Mouse (Mus musculus): Measurements from ENCODE around the gene Sppl3.
"Not testable (repeated sequence)": the region's sequence is repeated elsewhere in the genome, so short reads cannot be mapped to it uniquely, and the experiment has no call there.

Sppl3 gene

DNA sequence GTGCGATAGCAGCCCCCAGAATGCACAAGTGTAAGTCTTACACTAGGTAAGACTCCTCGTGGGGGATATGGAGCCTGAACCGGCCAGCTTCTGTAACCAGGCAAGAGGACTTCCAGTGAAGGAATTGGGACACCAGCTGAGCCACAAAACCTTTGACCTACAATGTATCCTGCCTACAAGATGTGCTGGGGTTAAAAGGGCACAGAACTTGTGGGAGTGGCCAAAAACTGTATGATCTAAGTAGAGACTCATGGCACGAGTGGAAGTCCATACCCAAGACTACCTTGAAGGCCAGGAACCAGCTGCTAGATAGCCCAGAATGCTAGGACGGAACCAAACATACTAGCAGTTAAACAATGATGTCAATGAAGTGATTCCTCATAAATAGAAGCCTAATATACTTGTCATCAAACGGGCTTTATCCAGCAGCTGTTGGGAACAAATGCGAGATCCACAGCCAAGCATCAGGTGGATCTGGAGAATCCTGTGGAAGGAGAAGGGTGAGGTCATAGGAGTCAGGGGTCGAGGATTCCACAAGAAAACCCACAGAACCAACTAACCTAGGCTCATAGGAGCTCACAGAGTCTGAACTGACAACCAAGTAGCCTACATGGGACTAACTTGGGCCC is 49.2 kb downstream of the Sppl3 start:
- in situ Hi-C loops (cut with MboI; ENCODE audit: low pct_unique_long_range_greater_than_20kb in 1 of 2, low sequenced_read_pairs in 2 of 2, unreplicated experiment in 1 of 2) = no loop called here

DNA sequence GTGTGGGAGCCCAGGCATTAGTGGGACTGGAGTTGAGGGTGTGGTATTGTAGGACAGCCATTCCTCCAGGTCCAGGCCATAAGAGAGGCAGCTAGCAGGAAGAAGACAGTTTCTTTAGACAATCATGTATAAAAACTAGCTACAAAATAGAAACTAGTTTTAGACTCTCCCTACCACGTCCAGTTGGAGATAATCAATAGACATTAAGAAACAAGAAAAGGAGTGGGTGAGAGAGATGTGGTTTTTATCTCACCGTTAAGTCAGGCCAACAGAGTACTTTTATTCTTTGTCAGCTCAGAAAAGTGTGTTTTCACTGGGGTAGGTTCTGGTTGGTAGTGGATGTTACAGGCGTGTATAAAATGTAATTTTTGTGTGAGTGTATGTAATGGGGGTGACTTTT is 50.0 kb downstream of the Sppl3 start:
- in situ Hi-C loops (cut with MboI; ENCODE audit: low pct_unique_long_range_greater_than_20kb in 1 of 2, low sequenced_read_pairs in 2 of 2, unreplicated experiment in 1 of 2) = no loop called here

DNA sequence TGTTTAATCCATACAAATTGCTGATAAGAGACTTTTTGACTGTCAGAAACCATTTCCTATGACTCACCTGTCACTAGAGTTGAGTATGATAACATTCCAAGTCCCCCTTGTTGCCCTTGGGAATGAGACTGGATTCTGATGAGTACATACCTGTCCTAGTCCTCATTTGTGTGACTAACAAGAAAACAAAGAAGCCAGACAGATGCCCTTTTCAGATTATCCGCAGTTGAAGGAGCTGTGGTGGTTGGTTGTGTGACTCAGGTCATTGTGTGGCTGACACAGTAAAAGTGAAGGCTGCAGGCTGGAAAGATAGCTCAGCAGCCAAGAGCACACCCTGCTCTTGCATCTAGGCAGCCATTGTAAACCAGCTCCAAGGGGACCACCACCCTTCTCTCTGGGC is 51.6 kb downstream of the Sppl3 start:
- in situ Hi-C loops (cut with MboI; ENCODE audit: low pct_unique_long_range_greater_than_20kb in 1 of 2, low sequenced_read_pairs in 2 of 2, unreplicated experiment in 1 of 2) = no loop called here

DNA sequence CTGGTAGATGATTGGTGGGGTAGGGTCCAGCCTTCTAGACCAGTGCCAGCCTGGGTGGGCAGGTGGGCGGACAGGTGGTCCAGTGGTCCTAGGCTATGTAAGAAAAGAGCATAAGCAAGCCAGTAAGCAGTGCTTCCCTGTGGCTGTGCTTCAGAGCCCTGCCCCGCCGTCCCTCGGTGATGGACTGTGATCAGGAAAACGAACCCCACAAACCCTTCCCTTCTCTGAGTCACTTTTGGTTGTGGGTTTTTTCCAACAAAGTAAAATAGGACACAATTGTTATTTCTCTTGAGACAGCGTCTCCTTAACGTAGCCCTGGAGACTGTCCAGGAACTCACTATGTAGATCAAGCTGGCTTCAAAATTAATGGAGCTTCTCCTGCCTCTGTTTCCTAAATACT is 52.5 kb downstream of the Sppl3 start:
- in situ Hi-C loops (cut with MboI; ENCODE audit: low pct_unique_long_range_greater_than_20kb in 1 of 2, low sequenced_read_pairs in 2 of 2, unreplicated experiment in 1 of 2) = no loop called here

DNA sequence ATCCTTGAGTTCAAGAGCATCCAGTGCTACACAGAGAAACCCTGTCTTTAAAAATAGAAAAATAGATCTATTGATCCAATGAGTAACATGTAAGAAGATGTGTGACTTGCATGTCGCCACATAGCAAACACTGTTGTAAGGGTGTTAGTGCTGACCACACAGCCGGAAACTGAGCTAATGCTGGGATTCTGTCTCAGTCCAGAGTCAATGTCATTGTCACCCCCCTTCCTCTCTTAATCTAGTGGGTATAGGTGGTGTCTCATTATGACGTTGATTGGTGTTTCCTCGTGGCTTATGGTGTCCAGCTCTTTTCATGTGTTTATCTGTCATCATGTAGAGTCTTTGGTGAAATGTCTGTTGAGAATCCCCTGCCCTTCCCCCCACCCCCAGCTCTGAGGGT is 55.3 kb downstream of the Sppl3 start:
- in situ Hi-C loops (cut with MboI; ENCODE audit: low pct_unique_long_range_greater_than_20kb in 1 of 2, low sequenced_read_pairs in 2 of 2, unreplicated experiment in 1 of 2) = no loop called here

DNA sequence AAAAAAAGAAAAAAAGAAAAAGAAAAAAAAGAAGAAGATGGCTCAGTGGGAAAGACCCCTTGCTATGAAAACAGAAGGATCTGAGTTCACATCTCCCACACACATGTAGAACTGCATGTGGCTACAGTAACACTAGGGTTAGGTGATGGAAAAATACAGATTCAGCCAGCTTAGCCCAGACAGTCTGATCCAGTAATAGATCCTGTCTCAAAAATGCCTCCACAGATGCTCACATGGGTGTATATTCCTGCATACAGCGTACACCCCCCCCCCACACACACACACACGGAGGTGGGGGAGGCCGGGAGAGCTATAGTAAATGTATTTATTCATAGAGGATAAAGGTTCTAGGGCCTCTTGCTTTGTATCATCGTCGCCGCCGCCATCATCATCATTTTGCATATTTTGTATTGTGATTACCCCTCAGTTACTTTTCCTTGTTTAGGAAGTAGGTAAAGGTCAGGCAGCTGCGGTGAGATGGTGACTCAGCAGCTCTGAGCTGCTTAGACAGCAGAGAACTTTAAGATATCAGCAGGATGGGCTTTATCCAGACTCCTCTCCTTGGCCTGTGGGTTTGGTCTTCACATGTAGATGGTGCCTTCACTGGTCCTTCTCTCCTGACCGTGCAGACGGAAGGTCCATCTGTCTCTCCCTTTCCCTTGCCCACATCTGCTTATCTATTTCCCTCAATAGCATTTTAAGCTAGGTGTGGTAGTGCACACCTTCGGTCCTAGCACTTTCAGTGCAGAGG is 57.9 kb downstream of the Sppl3 start:
- in situ Hi-C loops (cut with MboI; ENCODE audit: low pct_unique_long_range_greater_than_20kb in 1 of 2, low sequenced_read_pairs in 2 of 2, unreplicated experiment in 1 of 2) = no loop called here

DNA sequence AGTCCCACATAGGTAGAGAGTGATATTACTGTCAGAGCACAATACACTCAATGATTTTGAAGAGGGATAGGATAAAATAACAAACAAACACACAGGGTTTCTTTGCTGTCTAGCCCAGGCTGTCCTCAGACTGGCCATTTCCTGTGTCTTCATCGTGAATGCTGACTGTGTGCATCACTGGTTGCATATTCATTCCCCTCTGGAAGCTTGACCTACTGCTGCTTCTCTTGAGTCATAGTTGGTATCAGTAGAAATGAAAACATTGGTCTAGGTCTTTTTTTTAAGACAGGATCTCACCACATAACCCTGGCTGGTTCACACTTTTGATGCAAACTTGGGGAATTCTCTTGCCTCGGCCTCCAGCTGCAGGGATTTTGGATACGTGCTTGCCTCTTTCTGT is 58.7 kb downstream of the Sppl3 start:
- in situ Hi-C loops (cut with MboI; ENCODE audit: low pct_unique_long_range_greater_than_20kb in 1 of 2, low sequenced_read_pairs in 2 of 2, unreplicated experiment in 1 of 2) = no loop called here

DNA sequence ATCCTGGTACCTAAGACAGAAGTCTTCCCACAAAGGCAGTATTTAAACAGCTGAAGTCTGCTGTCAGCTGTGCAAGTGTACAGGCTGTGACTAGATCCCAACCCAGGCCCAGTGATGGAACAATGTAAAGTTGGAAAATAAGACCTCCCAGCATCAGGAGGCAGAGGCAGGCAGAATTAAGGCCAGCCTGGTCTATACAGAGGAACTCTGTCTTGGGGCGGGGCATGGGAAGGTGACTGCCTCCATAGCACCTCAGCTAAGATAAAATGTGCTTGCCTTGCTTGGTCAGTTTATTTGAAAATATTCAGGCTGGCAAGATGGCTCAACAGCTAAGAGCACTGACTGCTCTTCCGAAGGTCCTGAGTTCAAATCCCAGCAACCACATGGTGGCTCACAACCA is 59.5 kb downstream of the Sppl3 start:
- in situ Hi-C loops (cut with MboI; ENCODE audit: low pct_unique_long_range_greater_than_20kb in 1 of 2, low sequenced_read_pairs in 2 of 2, unreplicated experiment in 1 of 2) = no loop called here

DNA sequence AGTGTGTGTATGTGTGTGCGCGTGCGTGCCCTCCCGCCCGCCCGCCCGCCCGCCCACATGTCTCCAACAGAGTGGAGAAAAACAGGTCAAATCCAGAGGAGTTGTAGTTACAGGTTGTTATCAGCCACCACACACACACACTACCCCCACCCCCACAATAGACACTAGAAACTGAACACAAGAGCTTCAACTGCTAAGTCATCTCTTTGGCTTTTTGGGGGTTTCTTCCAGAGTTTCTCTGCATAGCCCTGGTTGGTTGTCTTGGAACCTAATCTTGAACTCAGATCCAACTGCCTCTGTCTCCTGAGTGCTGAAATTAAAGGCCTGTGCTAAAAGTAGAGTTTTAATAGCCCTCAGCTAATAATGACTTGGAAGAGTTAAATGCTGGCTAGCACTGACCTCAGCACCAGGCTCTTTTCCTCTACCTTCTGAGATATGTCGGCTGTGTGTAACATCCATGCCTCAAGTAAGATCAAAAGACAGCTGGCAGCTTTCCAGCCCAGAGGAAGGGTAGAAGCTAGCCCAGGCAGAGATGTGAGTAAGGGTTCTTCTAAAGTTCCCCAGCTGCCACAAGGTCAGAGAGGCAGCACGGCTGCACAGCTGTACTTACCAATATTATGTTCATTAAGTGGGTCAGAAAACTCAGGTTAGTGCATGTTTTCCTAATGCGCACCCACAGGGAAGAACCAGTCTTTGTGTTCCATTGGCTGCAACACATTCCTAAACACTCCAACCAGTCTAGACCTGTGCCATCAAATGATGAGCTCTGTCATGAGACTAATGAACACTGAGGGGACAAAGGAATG is 60.4 kb downstream of the Sppl3 start:
- in situ Hi-C loops (cut with MboI; ENCODE audit: low pct_unique_long_range_greater_than_20kb in 1 of 2, low sequenced_read_pairs in 2 of 2, unreplicated experiment in 1 of 2) = no loop called here

DNA sequence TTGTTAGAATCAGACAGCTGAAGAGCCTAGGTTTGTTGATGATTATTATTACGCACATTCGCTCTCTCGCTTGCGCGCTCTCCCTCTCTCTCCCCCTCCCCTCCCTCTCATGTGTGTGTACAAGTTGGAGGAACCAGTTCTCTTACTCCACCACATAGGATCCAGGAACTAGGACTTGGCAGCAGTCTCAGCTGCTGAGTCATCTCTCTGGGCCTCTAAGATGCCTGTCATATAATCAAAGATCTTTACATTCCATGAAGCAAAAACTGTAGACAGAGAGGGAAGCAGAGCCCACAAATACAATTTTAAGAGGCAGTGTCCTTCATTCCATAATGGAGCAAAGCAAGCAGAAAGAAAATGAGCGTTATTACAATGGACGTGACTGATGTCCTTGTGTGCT is 61.2 kb downstream of the Sppl3 start:
- in situ Hi-C loops (cut with MboI; ENCODE audit: low pct_unique_long_range_greater_than_20kb in 1 of 2, low sequenced_read_pairs in 2 of 2, unreplicated experiment in 1 of 2) = no loop called here

DNA sequence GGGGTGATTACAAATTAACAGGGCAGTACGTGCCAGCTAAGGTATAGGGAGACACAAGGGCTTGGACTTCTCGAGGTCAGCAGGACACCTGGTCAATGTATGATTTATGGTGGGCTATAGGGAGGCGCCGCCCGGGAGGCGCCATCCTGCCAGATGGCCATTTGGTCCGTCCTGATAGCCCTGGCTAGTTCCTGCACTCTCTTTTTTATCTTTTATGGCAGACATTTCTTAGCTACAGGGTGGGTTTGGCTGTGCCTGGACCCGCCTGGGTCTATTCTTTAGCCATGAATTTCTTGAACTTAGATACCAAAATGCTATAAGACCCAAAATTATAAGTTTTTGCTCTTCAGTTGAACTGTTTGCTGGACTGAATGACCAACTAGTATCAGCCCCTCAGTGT is 62.4 kb downstream of the Sppl3 start:
- in situ Hi-C loops (cut with MboI; ENCODE audit: low pct_unique_long_range_greater_than_20kb in 1 of 2, low sequenced_read_pairs in 2 of 2, unreplicated experiment in 1 of 2) = not testable (repeated sequence)

DNA sequence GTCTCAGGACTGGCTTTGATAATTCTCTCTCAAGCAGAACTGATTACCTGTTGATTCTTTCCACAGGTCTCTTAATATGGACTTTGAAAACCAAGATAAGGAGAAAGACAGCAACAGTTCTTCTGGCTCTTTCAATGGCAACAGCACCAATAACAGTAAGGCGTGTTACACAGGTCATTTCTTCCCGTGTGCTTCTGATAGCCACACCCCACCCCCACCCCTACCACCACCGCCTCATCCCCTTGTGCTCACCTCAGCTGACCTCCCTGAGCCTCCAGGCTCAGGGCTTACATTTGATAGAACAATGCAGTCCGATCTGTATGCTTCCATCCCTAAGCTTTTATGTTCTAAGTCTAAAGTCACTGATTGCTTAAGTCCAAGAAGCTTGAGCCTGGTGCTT is 63.8 kb downstream of the Sppl3 start:
- in situ Hi-C loops (cut with MboI; ENCODE audit: low pct_unique_long_range_greater_than_20kb in 1 of 2, low sequenced_read_pairs in 2 of 2, unreplicated experiment in 1 of 2) = loop anchor here in 1 of 2 experiments (5.0 kb wide), 1 partner anchor 97 kb away; no protein-coding TSS in a partner anchor

DNA sequence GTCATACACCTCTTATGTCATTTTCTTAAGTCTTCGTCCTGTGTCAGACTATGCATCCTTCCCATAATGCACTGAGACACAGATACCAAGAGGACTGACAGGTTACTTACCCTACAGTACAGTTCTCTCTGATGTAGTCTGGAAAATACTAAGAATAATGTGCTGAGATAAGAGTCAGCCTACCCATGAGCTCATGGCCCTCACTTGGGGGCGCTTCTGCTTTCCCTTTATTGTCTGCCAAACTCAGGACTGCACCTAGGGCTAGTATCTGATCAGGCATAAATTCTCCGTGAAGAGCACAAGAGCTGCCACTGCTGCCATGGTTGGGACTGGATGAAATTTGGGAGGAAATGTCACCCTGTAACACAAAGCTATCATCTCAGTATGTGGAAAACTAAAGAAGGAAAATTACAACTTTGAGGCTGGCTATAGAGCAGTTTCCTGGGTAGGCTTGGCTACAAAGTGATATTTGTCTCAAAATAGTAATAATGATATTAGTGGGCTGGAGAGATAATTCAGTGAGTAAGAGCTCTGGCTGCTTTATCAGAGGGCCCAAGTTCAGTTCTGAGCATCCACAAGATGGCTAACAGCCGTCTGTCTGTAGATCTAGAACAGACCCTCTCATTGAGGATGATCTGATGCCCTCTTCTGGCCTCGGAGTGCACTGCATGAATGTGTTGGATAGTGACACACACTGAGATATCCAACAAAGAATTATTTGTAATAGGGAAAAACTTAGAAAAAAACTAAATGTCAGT is 65.4 kb downstream of the Sppl3 start:
- in situ Hi-C loops (cut with MboI; ENCODE audit: low pct_unique_long_range_greater_than_20kb in 1 of 2, low sequenced_read_pairs in 2 of 2, unreplicated experiment in 1 of 2) = loop anchor here in 1 of 2 experiments (5.0 kb wide), 1 partner anchor 99 kb away; no protein-coding TSS in a partner anchor

DNA sequence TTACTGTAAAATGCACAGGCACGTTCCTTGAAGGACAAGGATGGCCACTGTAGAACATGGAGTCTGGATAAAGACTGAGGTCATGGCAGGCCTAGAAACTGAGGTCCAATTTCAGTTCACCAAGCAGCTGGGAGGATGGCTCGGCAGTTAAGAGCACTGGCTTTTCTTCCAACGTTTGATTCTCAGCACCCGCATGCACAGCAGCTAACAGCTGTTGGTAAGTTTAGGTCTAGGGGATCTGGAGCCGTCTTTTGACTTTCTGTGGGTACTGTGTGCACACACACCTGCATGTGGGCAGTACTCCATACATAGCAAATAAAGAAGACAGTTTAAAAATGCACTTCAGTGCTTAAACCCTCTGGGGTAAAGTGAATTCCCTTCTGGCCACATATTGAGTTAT is 70.7 kb downstream of the Sppl3 start:
- in situ Hi-C loops (cut with MboI; ENCODE audit: low pct_unique_long_range_greater_than_20kb in 1 of 2, low sequenced_read_pairs in 2 of 2, unreplicated experiment in 1 of 2) = loop anchor here in 1 of 2 experiments (10.0 kb wide), 1 partner anchor 107 kb away; the partner anchor contains the start of gene Hnf1a

DNA sequence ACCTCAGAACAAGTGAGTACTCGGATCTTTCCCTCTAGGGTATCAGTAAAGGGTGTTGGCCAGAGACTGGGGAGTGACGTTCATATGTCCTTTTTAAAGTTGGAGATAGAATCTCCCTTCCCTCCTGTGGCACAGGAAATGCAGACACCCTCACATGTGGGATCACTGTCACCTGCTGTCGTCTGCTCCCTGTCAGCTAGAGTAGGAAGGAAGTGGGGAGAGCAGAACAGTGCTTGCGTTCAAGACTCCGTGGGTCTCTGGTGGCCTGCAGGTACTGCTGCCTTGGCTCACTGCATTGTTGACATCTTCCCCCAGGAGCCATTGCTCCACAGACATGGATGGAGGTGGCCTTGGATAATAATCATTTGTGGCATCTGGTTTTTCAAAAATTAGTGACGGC is 72.6 kb downstream of the Sppl3 start:
- in situ Hi-C loops (cut with MboI; ENCODE audit: low pct_unique_long_range_greater_than_20kb in 1 of 2, low sequenced_read_pairs in 2 of 2, unreplicated experiment in 1 of 2) = loop anchor here in 1 of 2 experiments (10.0 kb wide), 1 partner anchor 109 kb away; the partner anchor contains the start of gene Hnf1a

DNA sequence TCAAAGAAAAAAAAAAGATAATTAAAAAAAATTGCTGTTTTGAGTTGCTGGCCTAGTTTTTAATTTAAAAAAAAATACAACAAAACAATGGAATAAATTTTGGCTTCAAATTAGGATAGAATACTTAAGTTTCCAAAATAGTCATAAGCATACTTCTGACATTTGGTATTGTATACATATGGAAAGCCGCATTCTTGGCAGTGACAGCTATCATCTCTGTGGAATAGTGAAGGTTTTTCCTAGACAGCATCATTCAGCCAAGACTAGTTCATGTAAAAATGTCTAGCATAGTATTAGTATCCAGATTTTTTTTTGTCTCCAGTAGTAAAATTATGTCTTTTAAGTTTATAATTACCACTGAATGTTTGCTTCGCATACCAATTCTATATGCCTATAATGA is 74.7 kb downstream of the Sppl3 start:
- in situ Hi-C loops (cut with MboI; ENCODE audit: low pct_unique_long_range_greater_than_20kb in 1 of 2, low sequenced_read_pairs in 2 of 2, unreplicated experiment in 1 of 2) = loop anchor here in 1 of 2 experiments (10.0 kb wide), 1 partner anchor 111 kb away; the partner anchor contains the start of gene Hnf1a

DNA sequence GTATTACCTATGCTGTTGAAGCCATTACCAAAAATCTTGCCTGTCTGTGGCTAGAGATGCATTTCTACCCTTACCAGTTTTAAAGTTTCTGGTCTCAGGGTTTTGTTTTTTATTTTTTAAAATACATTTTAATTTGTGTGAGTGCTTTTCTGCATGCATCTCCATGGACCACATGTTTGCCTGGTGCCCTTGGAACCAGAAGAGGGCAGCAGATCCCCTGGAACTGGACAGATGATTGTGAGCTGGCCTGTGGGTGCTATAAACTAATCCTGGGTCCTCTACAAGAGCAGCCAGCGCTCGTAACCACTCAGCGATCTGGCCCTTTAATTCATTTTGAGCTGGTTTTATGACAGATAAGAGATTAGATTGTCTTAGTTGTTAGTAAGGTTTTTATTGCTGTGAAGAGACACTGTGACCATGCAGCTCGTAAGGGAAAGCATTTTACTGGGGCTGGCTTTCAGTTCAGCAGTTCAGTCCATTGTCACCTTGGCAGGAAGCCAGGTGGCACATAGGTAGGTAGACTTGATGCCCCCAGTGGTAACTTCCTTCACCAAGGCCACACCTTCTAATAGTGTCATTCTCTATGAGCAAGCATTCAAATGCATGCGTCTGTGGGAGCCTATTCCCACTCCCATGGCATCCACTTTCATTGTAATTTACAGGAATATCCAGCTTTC is 78.8 kb downstream of the Sppl3 start:
- in situ Hi-C loops (cut with MboI; ENCODE audit: low pct_unique_long_range_greater_than_20kb in 1 of 2, low sequenced_read_pairs in 2 of 2, unreplicated experiment in 1 of 2) = loop anchor here in 1 of 2 experiments (10.0 kb wide), 1 partner anchor 115 kb away; the partner anchor contains the start of gene Hnf1a

DNA sequence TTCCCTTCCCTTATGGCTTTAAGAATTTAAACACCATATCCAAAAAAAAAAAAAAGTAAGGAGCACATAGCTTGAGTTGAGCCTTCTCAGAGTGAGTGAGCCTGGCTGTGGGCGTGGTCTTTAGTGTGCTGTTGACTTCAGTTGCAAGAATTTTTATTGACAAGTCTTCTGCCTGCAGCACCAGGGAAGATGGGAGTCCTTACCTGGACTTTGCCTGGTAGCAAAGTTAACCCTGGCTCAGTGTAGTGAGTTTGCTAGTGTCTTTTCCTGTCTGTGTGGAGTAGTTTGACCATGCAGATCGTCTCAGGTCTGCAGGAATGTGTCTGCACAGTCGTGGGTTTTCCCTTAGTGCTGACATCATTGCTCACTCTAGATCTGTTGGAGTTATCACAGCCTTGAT is 80.1 kb downstream of the Sppl3 start:
- in situ Hi-C loops (cut with MboI; ENCODE audit: low pct_unique_long_range_greater_than_20kb in 1 of 2, low sequenced_read_pairs in 2 of 2, unreplicated experiment in 1 of 2) = no loop called here
